Comparison of ENCODE assay signal across 8 mouse cellular contexts in the genomic region with DNA sequence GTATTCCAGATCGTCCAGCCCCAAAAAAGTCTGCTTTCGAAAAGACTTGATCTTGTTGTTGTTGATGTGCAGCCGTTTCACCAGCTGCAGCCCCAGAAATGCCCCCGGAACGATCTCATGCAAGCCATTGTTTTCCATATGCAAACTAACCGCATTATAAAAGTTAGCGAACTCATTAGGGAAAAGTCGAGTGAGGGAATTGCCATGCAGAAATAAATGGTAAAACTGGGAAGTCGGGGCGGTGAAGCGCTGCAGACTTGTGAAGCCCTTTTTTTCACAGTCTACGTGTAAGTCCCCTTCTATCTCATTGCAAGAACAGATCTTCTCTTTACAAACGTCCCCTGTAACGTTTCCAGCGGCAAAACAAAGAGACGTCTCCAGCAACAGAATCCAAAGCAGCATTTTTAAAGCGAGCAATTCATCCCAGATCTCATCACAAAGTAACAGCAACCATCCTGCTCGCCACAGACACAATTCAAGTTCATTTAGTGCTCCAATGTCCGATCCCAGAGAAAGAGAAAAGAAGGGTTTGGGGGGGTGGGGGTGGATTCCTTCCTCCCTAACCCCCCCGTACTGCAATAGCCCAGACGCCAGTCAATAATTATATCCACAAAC. TPM values are rescaled to one million over a fixed set of nuclear protein-coding genes. Genes with fewer than 3 reads are reported as not detected.
DNase-seq lines count a peak whose midpoint lies in the region; ATAC-seq and TF ChIP-seq lines count a peak whose summit lies in the region.

No protein-coding gene starts in this region.

- H3K9me3 ChIP-seq in embryonic facial prominence, embryonic 12.5 days, result no peaks in the 10 kb centered on the region
- no peaks in the 10 kb centered on the region for H3K9me3 ChIP-seq in intestine, embryonic 16.5 days (ENCODE audit: control insufficient read depth, low read length)
- H3K9me3 ChIP-seq in neural tube, embryonic 11.5 days (ENCODE audit: control insufficient read depth, low read length), result no peaks in the 10 kb centered on the region

- peaks cover 36% of the 10 kb centered on the region for H3K27me3 ChIP-seq in embryonic facial prominence, embryonic 12.5 days
- H3K27me3 ChIP-seq in intestine, embryonic 16.5 days (replicated peaks; ENCODE audit: control insufficient read depth, insufficient read depth, low read length), result peaks cover 21% of the 10 kb centered on the region
- H3K27me3 ChIP-seq in neural tube, embryonic 11.5 days (ENCODE audit: control insufficient read depth, insufficient read depth, low read length), result peaks cover 8% of the 10 kb centered on the region

- intact Hi-C loops in left cerebral cortex, adult 2 months (cut with DNase I), result loop anchor here (5.0 kb wide), 3 partner anchors 91 to 666 kb away; no protein-coding TSS in a partner anchor

- H3K4me1 ChIP-seq in embryonic facial prominence, embryonic 12.5 days, result peaks cover 32% of the 10 kb centered on the region
- H3K4me1 ChIP-seq in intestine, embryonic 16.5 days (ENCODE audit: control insufficient read depth, insufficient read depth, low read length), result peaks cover 17% of the 10 kb centered on the region
- H3K4me1 ChIP-seq in neural tube, embryonic 11.5 days (ENCODE audit: control insufficient read depth, insufficient read depth, low read length), result 0 out of 2 replicates have a peak, but pooled peaks cover 2% of the 10 kb centered on the region

- H3K4me3 ChIP-seq in left cerebral cortex, adult 2 months, result peak overlapping the region; percentile 83
- H3K4me3 ChIP-seq in embryonic facial prominence, embryonic 12.5 days, result peak overlapping the region; percentile 46
- peak overlapping the region; percentile 38 for H3K4me3 ChIP-seq in intestine, embryonic 16.5 days (ENCODE audit: low read length)
- peak overlapping the region; percentile 54 for H3K4me3 ChIP-seq in neural tube, embryonic 11.5 days (ENCODE audit: low read depth, low read length)

- H3K4me2 ChIP-seq in embryonic facial prominence, embryonic 12.5 days (replicated peaks), result peak overlapping the region; percentile 69
- peak overlapping the region; percentile 64 for H3K4me2 ChIP-seq in intestine, embryonic 16.5 days (ENCODE audit: low read depth, low read length)
- H3K4me2 ChIP-seq in neural tube, embryonic 11.5 days (ENCODE audit: low read depth), result peak overlapping the region; percentile 75

- H3K36me3 ChIP-seq in embryonic facial prominence, embryonic 12.5 days, result no peaks in the 10 kb centered on the region
- H3K36me3 ChIP-seq in intestine, embryonic 16.5 days (ENCODE audit: control insufficient read depth, insufficient read depth, low read length), result no peaks in the 10 kb centered on the region
- no peaks in the 10 kb centered on the region for H3K36me3 ChIP-seq in neural tube, embryonic 11.5 days (ENCODE audit: control insufficient read depth, insufficient read depth, low read length)

- 2% methylated on average over 21 of the region's 21 CpGs for WGBS in embryonic facial prominence, embryonic 12.5 days
- 2% methylated on average over 21 of the region's 21 CpGs for WGBS in intestine, embryonic 16.5 days
- WGBS in neural tube, embryonic 11.5 days, result under 1% methylated on average over 21 of the region's 21 CpGs

- DNase-seq in left cerebral cortex, adult 2 months (ENCODE audit: extremely low spot score in 1 of 2, low spot score in 2 of 2), result peak; percentile 19 to 30
- DNase-seq in left cerebral cortex, adult 11 months (ENCODE audit: low spot score), result no peak
- DNase-seq in neural tube, embryonic 11.5 days (ENCODE audit: low spot score), result peak; percentile 25
- DNase-seq in urinary bladder, postnatal 36 days (ENCODE audit: low spot score in 2 of 2), result no peak
- DNase-seq in urinary bladder, adult 2 months (ENCODE audit: low spot score), result no peak
- no peak for DNase-seq in thymus, postnatal 14 days

- no peak for TF ChIP-seq CTCF in left cerebral cortex, adult 2 months (IDR thresholded peaks at IDR 0.05)

- peak overlapping the region; percentile 96 for H3K27ac ChIP-seq in left cerebral cortex, adult 2 months
- H3K27ac ChIP-seq in embryonic facial prominence, embryonic 12.5 days, result no peak overlapping the region
- H3K27ac ChIP-seq in intestine, embryonic 16.5 days (ENCODE audit: low read length), result no peak overlapping the region
- no peak overlapping the region for H3K27ac ChIP-seq in neural tube, embryonic 11.5 days (ENCODE audit: low read depth, low read length)

- no peak for ATAC-seq in embryonic facial prominence, embryonic 12.5 days (ENCODE audit: insufficient number of reproducible peaks, insufficient read depth, low FRiP score, low TSS enrichment)
- ATAC-seq in intestine, embryonic 16.5 days, result no peak
- ATAC-seq in neural tube, embryonic 11.5 days (ENCODE audit: insufficient read depth, low FRiP score, low TSS enrichment), result no peak

- H3K9ac ChIP-seq in embryonic facial prominence, embryonic 12.5 days, result peak overlapping the region; percentile 20; the same call in 1 of the 2 replicates
- no peak overlapping the region for H3K9ac ChIP-seq in intestine, embryonic 16.5 days (ENCODE audit: low read depth, low read length)
- H3K9ac ChIP-seq in neural tube, embryonic 11.5 days (ENCODE audit: low read length), result peak overlapping the region; percentile 58

RNA-seq across cellular contexts. Expression of a gene that starts 1.0 kb away (rescaled TPM):
- total RNA-seq in left cerebral cortex, adult 2 months (2021), result 10 to 100 TPM; 79.7 to 87.3 TPM
- 3.4 TPM in 2 replicates for polyA plus RNA-seq in embryonic facial prominence, embryonic 12.5 days (2016; fragmentation: Nextera tagmentation; extraction: Ambion mirVana)
- 0.70 and 0.81 TPM in 2 replicates for polyA plus RNA-seq in intestine, embryonic 16.5 days (2015; fragmentation: Nextera tagmentation; extraction: Ambion mirVana)
- 8.7 and 9.0 TPM in 2 replicates for polyA plus RNA-seq in neural tube, embryonic 11.5 days (2014; fragmentation: Nextera tagmentation; extraction: Ambion mirVana)
- 0.06 TPM in 2 replicates for polyA plus RNA-seq in urinary bladder, adult 2 months (2012; rRNA removed)

Comparison
In these comparisons a context has a peak if more than half of its experiments do, and no peak if none do; other contexts are left out.
1. DNase-seq: peak in left cerebral cortex, adult 2 months (2 of 2) and neural tube, embryonic 11.5 days (single experiment); none in left cerebral cortex, adult 11 months (single experiment), urinary bladder, postnatal 36 days (0 of 2), urinary bladder, adult 2 months (single experiment) and thymus, postnatal 14 days (single experiment).
2. Peak in every context shown above with its lines, with median percentiles within 50 percentile points of each other: H3K4me3 ChIP-seq and H3K4me2 ChIP-seq.